Mouse (Mus musculus) megakaryocyte, embryonic 14.5 days (primary cell): ENCODE measurements around the gene Jag2. TPM values are rescaled to one million over a fixed set of nuclear protein-coding genes. Genes with fewer than 3 reads are reported as not detected.

Experiments used
- H3K27me3 ChIP-seq: replicated peaks from 2 replicates; pipeline ENCODE3; 2012; ENCODE audit warnings: inconsistent platforms
- H3K36me3 ChIP-seq: replicated peaks from 2 replicates; pipeline ENCODE3; 2012; ENCODE audit warnings: low read length, inconsistent platforms, mixed read lengths
- H3K4me1 ChIP-seq: 2 replicates; pipeline ENCODE4 v1.6.1; 2012; ENCODE audit warnings: inconsistent platforms
- H3K4me3 ChIP-seq: replicated peaks from 2 replicates; pipeline ENCODE3; 2012; ENCODE audit warnings: moderate library complexity, mild to moderate bottlenecking, inconsistent platforms
- H3K9me3 ChIP-seq: 2 replicates; pipeline ENCODE4 v1.6.1; 2012; ENCODE audit warnings: inconsistent platforms
- FLI1 ChIP-seq: IDR thresholded peaks from 2 replicates; pipeline ENCODE4 v1.6.1; 2012; ENCODE audit warnings: low read length, inconsistent platforms, mixed read lengths
- GATA1 ChIP-seq: IDR thresholded peaks from 3 replicates; pipeline ENCODE4 v1.6.1; 2012; ENCODE audit warnings: mixed read lengths, low read length, inconsistent platforms, borderline replicate concordance
- polyA plus RNA-seq: library from polyadenylated mRNA; stranded (reverse); fragments of >175 nt; gene quantifications from 2 replicates; pipeline ENCODE4 v1.2.3, GENCODE M21; 2012; ENCODE audit warnings: low replicate concordance; ENCODE audit not compliant: insufficient read depth

Gene Jag2
- polyA plus RNA-seq, 1 experiment, result 4.8 TPM

- no peaks in the 10 kb centered on the region for H3K9me3 ChIP-seq
- H3K27me3 ChIP-seq, result peaks cover 82% of the 10 kb centered on the region
- H3K4me3 ChIP-seq, result peak overlapping the region; percentile 23
- peaks cover 6% of the 10 kb centered on the region for H3K36me3 ChIP-seq
- H3K4me1 ChIP-seq, result peaks cover 80% of the 10 kb centered on the region
- TF ChIP-seq FLI1 (no peak), GATA1 (no peak)
Observed at GRCm38 (mm10) chr12:112927265-112927664, 2.3 kb downstream of the Jag2 start.

DNA sequence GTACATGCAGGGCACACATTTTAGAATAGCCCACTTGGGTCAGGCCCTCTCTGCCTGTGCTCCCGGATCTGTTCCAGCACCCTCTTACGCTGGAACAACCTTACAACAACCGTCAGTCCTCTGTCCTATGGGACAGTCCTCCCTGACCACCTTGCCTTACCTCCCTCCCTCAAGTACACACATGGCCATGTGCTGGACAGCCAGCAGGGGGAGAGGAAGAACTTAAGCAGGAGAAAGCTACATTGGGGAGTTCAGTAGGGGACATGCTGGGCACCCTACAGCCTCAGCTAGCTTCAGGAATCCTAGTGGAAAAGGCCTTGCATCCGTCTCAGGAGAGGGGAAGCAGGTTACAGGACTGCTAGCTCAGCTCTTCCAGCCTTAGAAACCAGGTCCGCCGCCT is 3.6 kb downstream of the Jag2 start:
- Histone ChIP-seq H3K4me1 (peaks cover 83% of the 10 kb centered on the region), H3K27me3 (peaks cover 74% of the 10 kb centered on the region), H3K36me3 (peaks cover 14% of the 10 kb centered on the region), H3K9me3 (no peaks in the 10 kb centered on the region), H3K4me3 (no peak overlapping the region)
- no peak for TF ChIP-seq GATA1

DNA sequence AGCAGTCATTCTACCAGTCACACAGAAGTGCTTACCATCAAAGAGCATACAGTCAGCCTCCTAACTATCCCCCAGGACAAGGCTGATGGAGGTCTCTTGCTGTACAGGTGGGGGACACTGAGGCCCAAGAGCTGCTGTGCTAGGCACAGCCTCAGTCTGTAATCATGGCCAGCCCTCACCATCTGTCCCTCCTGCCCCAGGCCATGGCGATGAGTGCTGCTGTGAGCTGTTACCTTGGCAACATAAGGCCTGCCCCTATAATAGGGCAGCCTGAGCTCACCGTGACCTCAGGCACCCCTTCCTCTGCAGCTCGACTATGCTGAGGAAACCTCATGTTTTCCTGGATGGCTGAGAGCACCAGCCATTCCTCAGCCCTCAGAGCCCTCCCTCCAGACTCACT is 7.0 kb downstream of the Jag2 start:
- Histone ChIP-seq H3K9me3 (no peaks in the 10 kb centered on the region), H3K36me3 (peaks cover 28% of the 10 kb centered on the region), H3K4me3 (no peak overlapping the region), H3K4me1 (peaks cover 92% of the 10 kb centered on the region), H3K27me3 (peaks cover 53% of the 10 kb centered on the region)
- TF ChIP-seq FLI1 (no peak), GATA1 (no peak)

DNA sequence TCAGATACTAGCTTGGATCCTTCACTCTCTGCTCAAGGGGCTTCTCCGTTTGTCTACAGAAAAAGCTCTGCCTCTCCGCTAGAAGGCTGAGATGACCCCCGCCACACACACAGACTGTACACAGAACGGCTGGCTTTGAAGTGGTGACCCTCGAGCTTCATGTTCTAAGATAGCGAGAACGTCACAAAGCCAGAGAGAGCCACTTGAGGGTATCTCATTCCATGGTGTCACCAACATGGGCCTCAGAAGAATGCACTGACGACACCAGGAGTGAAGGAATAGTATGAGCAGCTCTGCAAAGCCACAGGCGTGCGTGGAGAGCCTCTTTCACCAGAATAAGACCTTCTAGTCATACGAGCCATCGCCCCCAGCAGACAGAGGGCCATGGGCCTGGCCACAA is 8.1 kb downstream of the Jag2 start:
- H3K9me3 ChIP-seq, result no peaks in the 10 kb centered on the region
- H3K4me3 ChIP-seq, result no peak overlapping the region
- peaks cover 30% of the 10 kb centered on the region for H3K36me3 ChIP-seq
- no peak for TF ChIP-seq GATA1
- no peak for TF ChIP-seq FLI1
- H3K27me3 ChIP-seq, result peaks cover 43% of the 10 kb centered on the region
- H3K4me1 ChIP-seq, result peaks cover 94% of the 10 kb centered on the region

DNA sequence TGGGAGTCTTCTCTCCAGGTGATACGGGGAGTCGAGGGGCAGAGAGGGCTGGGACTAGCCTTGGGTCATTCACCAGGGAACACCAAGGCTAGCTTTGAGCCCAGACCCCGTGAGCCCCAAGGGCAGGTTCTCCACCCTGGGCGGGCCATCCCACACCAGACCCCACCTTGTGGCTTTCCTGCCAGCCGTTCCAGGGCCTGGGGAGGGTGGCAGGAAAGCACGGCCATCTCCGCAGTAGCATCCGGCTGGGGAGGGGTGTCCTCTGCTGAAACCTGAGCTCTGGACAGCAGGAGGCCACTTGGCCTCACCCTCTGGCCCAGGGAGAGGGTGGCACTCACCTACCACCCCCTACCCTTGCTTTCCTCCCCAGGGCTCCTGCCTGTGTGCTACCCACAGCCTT is 11.7 kb downstream of the Jag2 start:
- peaks cover 97% of the 10 kb centered on the region for H3K4me1 ChIP-seq
- peaks cover 63% of the 10 kb centered on the region for H3K36me3 ChIP-seq
- TF ChIP-seq FLI1 (no peak), GATA1 (no peak)
- no peaks in the 10 kb centered on the region for H3K9me3 ChIP-seq
- H3K4me3 ChIP-seq, result peak overlapping the region; percentile 83
- H3K27me3 ChIP-seq, result peaks cover 19% of the 10 kb centered on the region

DNA sequence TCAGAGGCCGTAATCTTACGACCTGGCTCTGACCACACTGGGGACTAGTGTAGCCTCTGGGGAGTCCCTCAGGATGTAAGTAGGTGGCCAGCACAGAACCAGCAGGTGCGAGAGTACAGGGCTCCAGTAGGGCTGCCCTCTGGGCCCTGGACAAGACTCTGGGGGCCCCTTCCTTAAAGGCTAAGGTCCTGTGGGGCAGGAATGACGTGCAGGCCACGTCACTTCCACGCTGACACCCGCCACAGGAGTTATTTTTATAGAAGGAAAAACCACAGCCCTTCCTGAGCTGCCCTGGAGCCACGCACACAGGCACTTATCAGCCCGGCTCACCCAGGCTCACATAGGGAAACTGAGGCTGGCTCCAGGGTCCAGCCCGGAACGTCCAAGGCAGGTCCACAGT is 12.1 kb downstream of the Jag2 start:
- Histone ChIP-seq H3K4me3 (peak overlapping the region; percentile 83), H3K4me1 (peaks cover 93% of the 10 kb centered on the region), H3K27me3 (peaks cover 23% of the 10 kb centered on the region), H3K9me3 (no peaks in the 10 kb centered on the region), H3K36me3 (peaks cover 68% of the 10 kb centered on the region)
- TF ChIP-seq FLI1, result no peak
- no peak for TF ChIP-seq GATA1

GRCm38 (mm10) chr12:112916698-112917400 is 12.7 kb downstream of the Jag2 start:
- Histone ChIP-seq H3K27me3 (peaks cover 25% of the 10 kb centered on the region), H3K4me1 (peaks cover 91% of the 10 kb centered on the region), H3K9me3 (no peaks in the 10 kb centered on the region), H3K36me3 (peaks cover 72% of the 10 kb centered on the region), H3K4me3 (peak overlapping the region; percentile 83)
- TF ChIP-seq GATA1, result no peak
- TF ChIP-seq FLI1, result no peak

DNA sequence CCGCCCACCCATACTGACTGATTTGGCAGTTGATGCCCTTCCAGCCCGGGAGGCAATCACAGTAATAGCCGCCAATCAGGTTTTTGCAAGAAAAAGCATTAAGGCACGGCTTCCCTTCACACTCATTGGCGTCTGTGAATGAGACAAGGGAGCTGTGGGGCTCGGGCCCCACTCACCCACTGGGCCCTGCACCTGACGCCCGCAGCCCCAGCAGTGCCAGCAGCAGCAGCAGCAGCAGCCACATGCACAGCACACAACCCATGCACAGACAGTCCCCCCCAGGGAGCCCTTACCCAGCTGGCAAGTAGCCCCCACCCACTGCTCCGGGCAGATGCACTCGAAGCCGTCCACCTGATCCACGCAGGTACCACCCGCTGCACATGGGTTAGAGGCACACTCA is 14.0 kb downstream of the Jag2 start:
- Histone ChIP-seq H3K9me3 (no peaks in the 10 kb centered on the region), H3K27me3 (peaks cover 26% of the 10 kb centered on the region), H3K4me1 (peaks cover 93% of the 10 kb centered on the region), H3K4me3 (no peak overlapping the region), H3K36me3 (peaks cover 74% of the 10 kb centered on the region)
- no peak for TF ChIP-seq FLI1
- TF ChIP-seq GATA1, result no peak

DNA sequence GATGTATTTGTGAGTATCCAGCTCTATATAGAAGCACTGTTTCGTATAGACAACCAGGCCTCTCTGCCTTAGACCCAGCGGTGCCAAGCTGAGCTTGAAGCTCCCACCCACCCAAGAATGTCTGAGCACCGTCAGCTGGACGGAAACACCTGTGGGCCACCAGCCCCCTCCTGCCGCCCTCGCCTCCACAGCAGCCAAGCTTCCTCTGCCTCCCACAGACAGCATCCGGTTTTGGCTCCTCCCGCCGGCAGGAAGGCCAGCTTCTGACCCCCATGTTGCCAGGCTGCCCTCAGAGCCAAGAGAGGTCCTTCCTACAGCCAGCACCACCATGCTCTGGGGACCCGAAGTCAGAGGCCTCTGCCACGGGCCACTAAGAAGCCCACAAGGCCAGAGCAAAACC is 15.0 kb downstream of the Jag2 start:
- Histone ChIP-seq H3K4me1 (peaks cover 93% of the 10 kb centered on the region), H3K4me3 (peak overlapping the region; percentile 46), H3K9me3 (no peaks in the 10 kb centered on the region), H3K27me3 (peaks cover 28% of the 10 kb centered on the region), H3K36me3 (peaks cover 74% of the 10 kb centered on the region)
- TF ChIP-seq GATA1, result no peak

- Histone ChIP-seq H3K27me3 (peaks cover 27% of the 10 kb centered on the region), H3K36me3 (peaks cover 88% of the 10 kb centered on the region), H3K9me3 (no peaks in the 10 kb centered on the region), H3K4me3 (peak overlapping the region; percentile 33), H3K4me1 (peaks cover 84% of the 10 kb centered on the region)
- TF ChIP-seq GATA1 (no peak), FLI1 (no peak)
Observed at GRCm38 (mm10) chr12:112912951-112913745, 16.4 kb downstream of the Jag2 start.
